Mouse (Mus musculus): ENCODE results near the gene Marco. TPM values are rescaled to one million over a fixed set of nuclear protein-coding genes. Genes with fewer than 3 reads are reported as not detected.

The Marco gene
- not detected for total RNA-seq (2022)

DNA sequence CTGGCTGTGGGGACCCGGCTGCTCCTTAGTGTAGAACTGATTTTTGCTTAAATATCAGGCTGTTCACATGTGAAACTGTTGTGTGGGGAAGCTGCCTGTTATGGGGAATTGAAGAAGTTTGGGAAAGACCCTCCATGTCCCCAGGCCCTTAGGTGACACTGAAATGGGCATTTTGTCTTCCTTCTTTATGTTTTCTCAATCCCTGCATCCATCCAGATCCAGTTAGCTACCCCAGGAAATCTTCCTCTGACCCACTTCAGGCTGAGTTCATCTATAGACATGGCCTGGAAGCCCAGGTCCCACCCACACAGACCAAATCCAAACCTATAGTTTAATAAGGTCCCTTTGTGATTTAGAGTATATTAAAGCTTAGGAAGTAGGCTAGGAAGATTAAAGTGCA, at the start of gene Marco:
Gene Marco (minus strand): TSS at position 101 of the 400 bp plus-strand sequence.
- no peak for DNase-seq (ENCODE audit: low spot score in 2 of 2)

DNA sequence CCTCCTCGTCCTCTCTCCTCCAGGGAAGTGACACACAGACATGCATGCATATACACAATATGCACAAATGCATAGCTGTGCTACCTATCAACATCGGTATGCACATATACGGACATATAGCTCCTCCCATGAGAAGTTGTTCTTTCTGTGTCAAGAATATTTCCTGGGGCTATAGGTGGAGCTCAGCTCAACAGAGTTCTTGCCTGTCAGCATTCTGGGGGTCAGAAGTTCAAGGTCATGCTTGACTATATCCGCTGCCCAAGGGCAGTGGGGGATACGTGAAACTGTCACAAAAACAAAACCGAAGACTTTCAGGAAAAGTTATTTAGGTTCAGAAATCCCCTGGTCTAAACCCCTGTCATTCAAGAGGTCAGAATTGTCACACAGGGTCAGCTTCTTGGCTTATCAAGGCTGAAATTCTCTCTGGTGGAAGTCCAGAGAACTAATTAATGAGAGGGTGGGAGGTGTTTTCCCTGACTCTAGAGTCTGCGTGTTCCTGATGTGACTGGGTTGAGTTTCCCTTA, 34.7 kb upstream of the Marco start:
- DNase-seq (ENCODE audit: low spot score in 2 of 2) = no peak

DNA sequence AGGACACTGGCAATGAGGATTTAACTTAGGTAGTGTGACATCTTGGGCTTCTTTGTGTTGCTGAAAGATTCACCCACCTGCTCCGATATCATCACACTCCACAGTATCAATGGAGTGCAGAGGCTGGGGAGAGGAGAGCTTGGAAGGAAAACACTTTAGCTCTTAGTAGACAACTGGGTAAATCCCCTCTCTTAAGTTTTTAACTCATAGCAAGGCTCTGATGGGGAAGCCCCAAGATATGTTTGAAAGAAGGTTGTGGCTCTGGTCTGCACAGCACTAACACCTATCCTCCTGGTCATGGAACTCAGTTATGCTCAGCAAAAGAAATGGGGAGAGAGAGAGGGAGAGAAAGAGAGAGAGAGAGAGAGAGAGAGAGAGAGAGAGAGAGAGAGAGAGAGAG, 32.2 kb upstream of the Marco start:
- DNase-seq (ENCODE audit: low spot score in 2 of 2) = no peak

DNA sequence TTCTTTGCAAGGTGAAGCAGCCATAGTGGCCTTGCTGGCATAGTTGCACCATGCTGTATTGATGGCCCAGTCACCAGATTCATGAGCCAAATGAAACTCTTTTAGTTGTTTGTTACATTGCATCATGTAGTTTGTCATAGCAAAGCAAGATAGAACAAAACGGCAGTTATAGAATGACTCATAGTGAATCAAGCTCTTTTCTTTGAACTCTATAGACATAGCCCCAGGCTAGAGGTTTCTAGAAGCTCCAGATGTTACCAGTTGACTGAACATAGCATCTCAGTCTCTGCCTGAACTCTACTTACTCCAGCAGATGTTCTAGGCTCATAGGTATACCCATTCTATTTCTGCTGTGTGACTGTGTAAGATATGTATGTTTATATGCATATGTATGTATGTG, 31.1 kb upstream of the Marco start:
- no peak for DNase-seq (ENCODE audit: low spot score in 2 of 2)

DNA sequence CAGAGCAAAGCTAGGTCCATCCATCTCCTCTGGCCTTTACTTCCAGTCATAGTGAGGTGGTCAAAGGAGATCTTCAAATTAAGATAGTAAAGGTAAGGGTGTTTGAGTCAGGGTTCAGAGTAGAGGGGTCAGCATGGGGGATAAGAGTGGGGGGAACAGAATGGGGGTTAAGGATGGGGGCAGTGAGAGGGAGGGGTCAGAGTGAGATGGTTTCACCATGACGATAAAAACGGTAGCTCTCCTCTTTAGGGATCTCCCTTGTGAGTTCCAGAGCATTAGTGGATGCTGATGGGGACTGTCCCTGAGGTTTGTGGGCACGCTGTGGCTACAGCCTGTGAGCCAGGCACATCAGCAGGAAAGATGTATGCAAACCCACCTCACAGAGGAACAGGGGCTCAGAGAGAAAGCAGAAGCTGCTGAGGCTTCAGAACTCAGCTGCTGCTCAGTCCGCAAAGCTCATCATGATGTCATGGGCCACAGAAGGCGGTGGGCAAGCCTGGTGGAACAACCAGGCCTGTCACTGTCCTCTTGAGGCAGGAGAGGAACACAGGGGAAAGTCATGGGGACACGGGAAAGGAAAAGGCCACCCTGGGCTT, 27.6 kb upstream of the Marco start:
- DNase-seq (ENCODE audit: low spot score in 2 of 2) = no peak

DNA sequence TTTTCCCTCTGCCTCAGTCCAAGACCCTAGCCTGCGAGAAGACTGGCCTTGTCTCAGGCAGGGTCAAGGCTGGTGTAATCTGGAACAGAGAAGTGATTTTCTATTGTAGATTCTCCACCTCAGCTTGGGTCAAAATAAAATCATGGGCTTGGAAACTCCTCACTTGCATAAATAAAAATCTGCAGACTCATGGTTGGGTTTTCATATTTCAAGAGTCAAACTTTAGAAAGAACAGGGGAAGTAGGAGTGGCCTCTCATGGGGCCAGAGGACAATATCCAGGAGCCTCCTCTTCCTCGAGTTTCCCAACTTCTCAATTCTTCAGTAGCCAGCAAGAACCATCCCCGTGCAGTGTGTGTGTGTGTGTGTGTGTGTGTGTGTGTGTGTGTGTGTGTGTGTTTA, 26.9 kb upstream of the Marco start:
- no peak for DNase-seq (ENCODE audit: low spot score in 2 of 2)

DNA sequence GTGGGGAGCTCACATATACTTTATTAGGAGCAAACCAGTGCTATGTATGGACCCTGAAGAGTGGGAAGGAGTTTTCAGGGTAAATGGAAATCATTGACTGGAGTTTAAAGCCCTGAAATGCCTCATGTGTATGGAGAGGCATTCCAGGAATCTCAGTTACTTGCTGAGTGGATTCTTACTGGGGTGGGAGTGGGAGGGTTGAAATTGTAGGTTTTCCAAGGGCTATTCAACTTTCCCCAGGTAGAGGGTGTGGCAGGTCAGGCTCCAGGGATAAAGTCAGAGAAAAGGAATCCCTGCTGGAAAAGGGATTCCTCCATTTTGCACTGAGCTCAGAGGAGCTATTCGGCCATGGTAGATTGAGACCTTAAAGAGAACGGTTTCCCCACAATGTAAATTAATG, 25.1 kb upstream of the Marco start:
- no peak for DNase-seq (ENCODE audit: low spot score in 2 of 2)

DNA sequence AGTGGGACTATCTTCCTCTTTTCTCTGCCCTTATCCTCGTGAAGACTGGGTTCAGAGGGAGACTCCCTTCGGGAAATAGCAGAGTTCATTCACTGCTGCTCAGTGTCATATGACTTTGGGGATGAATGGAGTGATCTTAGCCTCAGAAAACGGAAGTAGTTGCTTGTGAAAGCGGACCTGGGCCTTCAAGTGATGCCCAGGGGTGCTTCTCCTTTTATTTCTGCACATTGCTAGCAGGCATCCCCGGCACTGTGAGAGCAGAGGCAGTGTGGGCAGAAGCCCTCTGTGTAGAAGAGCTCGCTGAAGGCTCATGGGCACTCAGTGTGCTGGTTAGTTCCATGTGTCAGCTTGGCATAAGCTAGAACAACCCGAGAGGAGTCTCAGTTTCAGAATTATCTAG, 12.8 kb upstream of the Marco start:
- no peak for DNase-seq (ENCODE audit: low spot score in 2 of 2)

DNA sequence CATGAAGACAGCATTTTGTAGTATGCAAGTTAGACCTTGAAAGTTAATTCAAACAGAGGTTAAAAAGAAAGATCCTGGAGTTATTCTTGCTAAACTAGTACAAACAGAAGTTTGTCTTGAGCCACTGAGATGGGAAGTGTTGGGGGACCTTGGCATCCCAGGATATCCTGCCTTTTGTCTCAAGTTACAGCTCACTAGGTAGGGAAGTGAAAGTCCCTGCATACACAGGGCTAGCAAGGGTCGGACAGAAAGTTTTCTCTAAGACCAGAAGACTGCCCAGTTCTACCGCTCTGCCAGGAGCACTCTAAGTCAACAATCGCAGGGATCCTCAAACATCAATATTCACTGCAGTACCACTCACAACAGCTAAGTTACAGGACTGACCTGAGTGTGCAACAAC, 5.5 kb upstream of the Marco start:
- DNase-seq (ENCODE audit: low spot score in 2 of 2) = no peak

DNA sequence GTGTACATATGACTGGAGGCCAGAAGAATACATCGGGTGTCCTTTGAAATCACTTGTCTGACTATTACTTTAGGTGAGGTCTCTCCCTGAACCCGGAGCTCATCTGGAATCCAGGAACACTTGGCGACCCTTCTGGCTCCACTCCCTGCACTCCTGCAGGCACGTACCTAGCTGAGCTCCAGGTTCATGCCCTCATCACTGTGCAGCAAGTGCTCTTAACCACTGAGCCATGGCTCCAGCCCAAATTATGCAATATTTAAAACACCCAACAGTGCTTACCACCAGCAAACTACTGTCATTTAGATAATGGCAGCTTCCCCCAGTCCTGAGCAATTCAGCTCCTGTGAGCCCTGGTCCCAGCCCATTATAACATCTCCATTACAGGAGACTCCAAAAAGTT, 4.2 kb upstream of the Marco start:
- no peak for DNase-seq (ENCODE audit: low spot score in 2 of 2)

DNA sequence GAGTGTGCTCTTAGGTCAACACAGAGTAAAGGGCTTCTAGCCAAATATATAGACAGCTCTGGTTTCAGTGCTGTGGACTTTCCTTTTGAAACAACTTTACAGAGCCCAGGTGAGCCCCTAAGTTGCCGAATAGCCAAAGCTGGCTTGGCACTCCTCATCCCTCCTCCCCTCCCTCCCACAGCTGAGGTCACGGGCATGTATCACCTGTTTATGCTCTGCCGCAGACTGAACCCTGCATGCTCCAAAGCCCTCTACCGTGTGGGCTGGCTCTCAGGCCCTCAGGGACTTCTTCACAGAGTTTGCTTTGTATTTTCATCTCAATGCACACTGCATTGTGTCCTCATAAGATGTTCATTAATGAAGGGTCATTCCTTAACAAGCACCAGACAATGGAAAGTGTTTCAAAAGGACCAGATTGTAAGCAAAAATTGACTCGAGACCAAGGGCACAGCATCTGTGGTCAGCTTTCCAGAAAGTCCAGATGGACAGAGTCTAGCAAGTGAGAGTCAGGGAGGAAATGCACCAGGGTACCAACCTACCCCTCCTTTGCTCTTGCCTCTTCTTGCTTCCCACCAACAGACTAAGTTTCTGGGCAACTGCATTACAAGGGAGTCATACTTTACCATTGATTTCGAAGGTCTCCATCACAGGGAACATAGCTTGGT, 646 bp downstream of the Marco start:
- DNase-seq (ENCODE audit: low spot score in 2 of 2) = no peak

DNA sequence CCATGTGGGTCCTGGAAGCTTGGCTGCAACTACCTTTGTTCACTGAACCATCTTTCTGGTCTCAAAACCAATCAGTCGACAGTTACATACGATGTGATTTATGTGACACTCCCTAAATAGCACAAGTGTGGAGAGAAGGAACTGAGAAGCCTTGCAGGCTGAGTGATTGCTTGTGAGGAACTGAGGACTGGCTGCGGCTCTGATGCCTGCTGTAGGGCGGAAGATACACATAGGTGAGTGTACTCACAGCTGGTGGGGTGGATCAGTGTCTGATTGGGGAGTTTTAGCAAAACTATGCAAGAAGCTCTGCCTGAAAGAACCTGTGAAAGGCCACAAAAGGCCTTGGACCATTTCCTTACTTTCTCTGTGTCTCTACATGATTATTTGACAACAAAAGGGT, 3.3 kb downstream of the Marco start:
- no peak for DNase-seq (ENCODE audit: low spot score in 2 of 2)

DNA sequence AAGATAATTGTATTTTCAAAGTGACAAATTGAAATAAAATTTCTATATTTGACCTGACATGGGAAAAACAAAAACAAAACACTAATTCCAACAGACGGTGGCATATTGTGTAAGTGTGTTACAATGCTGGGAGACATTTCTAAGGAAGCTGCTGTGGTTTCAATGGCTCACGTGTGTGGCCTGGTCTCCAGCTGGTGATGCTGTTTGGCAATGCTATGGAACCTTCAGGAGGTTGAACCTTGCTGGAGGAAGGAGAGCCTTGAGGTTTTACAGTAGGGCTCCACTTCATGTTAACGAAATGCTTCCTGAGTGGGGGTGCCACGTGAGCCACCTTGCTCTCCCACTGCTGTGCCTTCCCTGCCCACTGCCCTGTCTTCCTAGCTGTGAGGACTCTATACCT, 6.8 kb downstream of the Marco start:
- no peak for DNase-seq (ENCODE audit: low spot score in 2 of 2)

DNA sequence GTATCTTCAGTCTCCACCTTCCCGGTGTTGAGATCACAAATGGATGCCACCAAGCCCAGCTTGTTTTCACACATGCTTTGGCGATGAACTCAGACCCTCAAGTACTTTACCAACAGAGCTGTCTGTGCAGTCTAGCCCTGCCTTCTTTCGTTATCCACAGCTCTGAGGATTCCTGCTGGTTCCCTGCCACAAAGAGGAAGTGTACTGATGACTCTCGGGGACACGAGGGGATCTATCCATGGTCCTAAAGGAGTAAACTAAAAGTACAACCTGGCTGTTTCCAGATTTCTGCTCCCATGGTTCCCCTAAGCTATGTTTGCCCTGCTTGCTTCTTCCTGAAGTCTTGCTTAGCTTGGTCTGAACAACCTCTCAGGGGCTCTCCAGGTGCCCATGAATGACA, 23.9 kb downstream of the Marco start:
- no peak for DNase-seq (ENCODE audit: low spot score in 2 of 2)

DNA sequence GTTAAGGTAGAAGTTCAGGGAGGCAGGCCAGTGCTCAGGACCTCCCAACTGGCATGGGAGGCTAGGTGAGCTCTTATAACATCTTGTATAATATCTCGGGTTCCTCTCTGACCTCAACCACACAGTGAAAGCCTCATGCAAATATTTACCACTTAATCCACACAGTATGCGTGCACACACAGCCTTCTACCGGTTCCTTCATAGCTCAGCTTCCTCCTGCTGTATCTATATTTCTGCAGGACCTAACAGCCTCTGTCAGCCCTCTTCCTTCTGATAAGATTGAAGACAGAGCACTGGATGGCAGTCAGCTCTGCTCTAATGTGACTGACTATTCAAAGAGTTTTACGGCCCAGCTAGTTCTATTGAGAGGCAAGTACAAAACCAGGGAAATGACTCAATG, 30.0 kb downstream of the Marco start:
- no peak for DNase-seq (ENCODE audit: low spot score in 2 of 2)

DNA sequence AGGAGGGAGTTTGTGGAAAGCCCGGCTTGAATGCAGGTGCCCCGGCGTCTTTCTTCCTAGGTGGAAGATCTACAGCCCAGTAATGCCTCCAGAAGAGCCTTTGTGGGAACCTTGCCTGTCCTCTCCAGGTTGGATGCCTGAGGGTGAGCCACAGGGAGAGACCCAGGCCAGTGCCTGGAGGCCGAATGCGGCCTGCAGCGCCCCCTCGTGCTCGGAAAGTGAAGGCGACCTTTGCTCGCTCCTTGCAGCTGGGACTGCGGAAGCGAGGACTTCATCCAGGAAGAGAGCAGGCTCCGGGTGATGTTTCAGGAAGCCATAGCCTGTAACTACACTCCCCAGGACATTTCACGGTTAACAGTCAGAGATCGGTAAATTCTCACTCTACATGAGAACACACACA, 35.9 kb downstream of the Marco start:
- peak; percentile 4 to 6 for DNase-seq (ENCODE audit: low spot score in 2 of 2)

DNA sequence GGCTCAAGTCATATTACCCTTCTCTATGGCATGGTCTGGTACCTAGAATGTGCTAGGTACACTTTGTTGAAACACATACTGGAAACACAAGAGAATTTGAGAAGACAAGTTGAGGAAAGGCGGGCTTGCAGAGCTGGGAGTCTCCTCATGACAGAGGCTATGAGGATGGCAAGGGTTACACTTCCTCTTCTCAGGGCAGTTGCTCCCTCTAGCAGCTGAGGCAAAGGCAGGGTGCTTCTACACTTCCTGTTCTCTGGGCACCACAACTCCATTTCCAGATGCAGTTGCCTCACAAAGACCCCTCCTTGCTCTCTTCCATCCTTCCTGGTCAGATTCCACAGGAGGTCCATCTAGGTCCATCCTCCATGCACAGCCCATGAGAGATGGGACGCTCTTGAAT, 37.5 kb downstream of the Marco start:
- DNase-seq (ENCODE audit: low spot score in 2 of 2) = no peak

DNA sequence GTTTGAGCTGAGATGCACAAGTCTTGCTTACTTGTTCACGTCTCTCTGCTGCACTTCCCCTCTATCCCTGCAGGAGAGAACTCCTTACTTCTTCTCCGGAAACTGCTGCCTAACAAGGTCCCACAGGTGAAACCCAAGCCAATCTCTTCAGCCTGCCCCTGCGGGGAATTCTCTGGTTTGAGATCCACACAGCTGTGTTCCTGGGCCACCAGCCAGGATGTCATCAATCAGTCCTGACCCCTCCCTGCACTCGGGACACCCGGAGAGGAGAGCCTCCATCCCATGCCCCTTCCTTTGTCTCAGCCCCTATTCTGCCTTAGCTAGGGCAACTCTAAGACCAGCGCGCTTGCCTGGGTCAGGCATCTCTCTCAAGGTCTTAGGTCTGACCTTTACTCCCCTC, 38.1 kb downstream of the Marco start:
- DNase-seq (ENCODE audit: low spot score in 2 of 2) = peak in 1 of 2 experiments; percentile 8

DNA sequence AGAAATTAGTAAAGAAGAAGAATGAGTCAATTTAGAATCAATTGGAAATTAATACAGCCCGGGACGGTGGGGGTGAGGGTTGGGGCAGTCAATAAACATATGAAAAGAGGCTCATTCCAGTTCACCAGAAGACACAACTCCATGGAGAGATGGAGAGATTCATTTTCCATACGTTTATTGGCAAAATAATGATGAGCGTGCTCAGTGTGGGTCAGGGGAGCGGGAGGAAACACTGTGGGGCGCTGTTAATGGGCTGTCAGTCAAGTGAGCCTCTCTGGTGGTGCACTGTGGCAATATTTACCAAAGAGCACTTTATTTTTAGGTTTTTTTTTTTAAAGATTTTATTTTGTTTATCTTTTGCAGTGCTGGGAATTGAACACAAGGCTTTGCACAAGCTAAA, 45.8 kb downstream of the Marco start:
- DNase-seq (ENCODE audit: low spot score in 2 of 2) = no peak

DNA sequence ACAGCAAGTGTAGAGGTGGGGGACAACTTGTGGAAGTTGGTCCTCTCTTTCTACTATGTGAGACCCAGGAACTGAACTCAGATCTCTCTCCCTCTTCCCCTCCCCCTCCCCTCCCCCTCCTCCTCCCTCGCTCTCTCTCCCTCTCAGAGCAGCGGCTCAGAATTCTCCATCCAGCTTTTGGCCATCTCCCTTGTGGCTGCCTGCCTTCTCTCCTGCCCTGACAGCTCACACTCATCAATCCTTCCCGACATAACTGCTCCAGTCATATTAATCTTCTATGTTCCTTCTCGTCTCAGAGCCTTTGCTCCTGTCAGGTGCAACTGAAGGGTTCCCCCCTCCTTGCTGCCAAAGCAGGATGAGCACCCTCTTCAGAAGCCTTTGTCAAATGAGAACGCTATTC, 46.3 kb downstream of the Marco start:
- no peak for DNase-seq (ENCODE audit: low spot score in 2 of 2)

DNA sequence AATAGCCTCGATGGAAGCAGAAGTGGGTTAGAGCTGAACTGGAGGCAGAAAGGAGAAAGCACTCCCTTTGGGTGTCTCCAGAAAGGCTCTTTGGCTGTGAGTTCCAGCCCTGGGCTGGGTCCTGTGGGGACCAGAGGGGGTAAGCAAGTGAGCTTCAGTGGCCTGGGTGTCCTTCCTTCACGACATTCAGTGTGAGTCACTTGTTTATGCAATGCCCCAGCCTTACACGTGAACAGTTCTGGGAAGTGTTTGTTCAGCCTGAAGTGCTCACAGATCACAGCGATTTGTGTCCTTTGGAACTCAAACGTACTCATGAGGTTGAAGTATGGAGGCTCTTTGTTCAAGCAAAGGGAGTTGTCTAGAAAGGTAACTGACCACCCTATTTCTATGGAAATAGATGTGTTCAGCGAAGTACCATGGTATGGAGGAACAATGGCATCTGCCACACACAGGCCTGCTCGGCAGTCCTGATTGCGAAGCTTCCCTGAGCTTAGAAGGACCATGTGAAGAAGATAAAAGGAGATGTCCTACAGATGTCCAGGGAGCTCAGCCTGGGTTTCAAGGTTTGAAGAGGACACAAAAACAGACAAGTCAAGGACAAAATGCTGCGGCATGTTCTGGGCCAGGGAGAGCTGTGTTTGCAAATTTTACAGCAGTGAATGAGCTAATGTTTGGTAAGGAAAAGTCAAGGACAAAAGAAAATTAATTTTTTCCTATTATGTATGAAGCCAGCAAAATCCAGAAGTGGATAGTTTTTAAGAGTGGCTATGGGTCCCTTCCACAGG, 53.1 kb downstream of the Marco start:
- no peak for DNase-seq (ENCODE audit: low spot score in 2 of 2)

DNA sequence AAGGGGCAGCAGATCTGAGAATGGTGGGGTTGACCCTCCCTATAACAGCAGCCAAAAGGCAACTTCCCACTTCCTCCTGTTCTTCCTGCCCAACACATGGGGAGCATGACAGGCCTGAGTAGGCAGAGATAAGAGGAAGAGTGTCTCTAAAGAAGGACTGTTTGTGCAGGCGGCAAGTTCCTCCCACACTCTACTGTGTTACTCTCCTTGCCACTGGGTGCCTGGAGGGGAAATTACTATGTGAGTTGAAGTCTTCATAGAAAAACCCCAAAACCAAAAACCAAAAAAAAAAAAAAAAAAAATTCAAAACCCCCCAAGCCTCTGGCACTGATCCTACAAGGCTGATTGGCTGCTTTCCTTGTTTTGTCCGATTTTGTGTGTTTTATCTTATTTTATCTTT, 55.2 kb downstream of the Marco start:
- no peak for DNase-seq (ENCODE audit: low spot score in 2 of 2)

DNA sequence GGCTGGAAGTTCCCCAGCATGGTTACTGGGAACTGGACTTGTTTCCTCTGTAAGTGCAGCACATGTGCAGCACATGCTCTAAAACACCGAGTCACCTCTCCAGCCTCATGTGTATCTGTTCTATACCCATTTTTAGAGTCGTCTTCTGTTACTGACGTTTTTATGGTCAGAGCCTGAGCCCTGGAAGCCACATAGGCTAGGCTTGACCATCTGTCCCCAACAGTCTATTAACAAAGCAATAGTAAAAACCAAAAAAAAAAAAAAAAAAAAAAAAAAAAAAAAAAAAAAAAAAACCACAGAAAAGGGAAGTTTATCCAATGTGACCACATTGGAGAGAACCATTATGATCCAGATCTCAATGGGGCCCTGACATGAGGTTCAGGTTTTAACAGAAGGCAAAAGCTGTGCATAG, 61.6 kb downstream of the Marco start:
- no peak for DNase-seq (ENCODE audit: low spot score in 2 of 2)
